Mouse (Mus musculus): ENCODE results near the gene Rreb1. TPM values are rescaled to one million over a fixed set of nuclear protein-coding genes. Genes with fewer than 3 reads are reported as not detected.

Rreb1 gene
- total RNA-seq, 2 experiments from 2014 or later: 36.2 to 48.7 TPM

- TF ChIP-seq CTCF (IDR thresholded peaks at IDR 0.05): no peak
- intact Hi-C loops (cut with DNase I): no loop called here
These were observed 17.8 kb upstream of the Rreb1 start for GRCm38 (mm10) chr13:37760373-37760772.

GRCm38 (mm10) chr13:37760957-37761941, 17.0 kb upstream of the Rreb1 start:
- no peak for TF ChIP-seq CTCF (IDR thresholded peaks at IDR 0.05)
- no peak overlapping the region for H3K4me3 ChIP-seq
- intact Hi-C loops (cut with DNase I): no loop called here

More at GRCm38 (mm10) chr13:37760373-37760772, 17.8 kb upstream of the Rreb1 start:
- Histone ChIP-seq H3K27ac (no peak overlapping the region), H3K4me3 (no peak overlapping the region)
- DNase-seq (ENCODE audit: extremely low spot score in 1 of 2, low spot score in 2 of 2): no peak

DNA sequence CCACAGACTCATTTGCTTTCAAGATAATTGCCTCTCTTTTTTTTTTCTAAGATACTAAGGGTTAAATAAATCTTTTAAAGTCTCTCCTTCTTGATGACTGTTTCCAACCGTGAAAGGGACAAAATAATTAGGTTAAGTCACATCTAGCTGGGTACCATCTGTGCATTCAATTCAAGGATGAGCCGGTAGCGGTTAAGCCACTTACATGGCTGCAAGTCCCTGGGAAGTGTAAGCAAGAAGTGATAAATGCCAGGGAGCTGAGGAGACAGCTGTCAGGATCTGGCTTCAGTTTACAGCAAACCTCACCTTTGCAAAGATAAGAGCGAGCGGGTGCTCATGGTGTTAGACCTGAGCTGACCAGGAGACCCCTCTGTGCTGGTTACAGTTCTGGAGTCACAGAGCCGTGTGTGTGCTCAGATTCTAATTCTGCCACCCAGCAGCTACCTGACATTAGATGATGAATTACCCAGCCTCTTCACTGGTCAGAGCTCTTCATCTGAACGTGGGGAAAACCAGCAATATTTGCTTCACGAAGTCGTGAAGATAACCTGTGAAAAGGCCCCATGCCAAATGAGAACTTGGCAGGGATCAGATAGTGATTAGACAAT, 14.3 kb upstream of the Rreb1 start:
- Histone ChIP-seq H3K4me3 (no peak overlapping the region), H3K27ac (no peak overlapping the region)
- TF ChIP-seq CTCF (IDR thresholded peaks at IDR 0.05): no peak
- DNase-seq (ENCODE audit: extremely low spot score in 1 of 2, low spot score in 2 of 2): no peak
- intact Hi-C loops (cut with DNase I): no loop called here

More at GRCm38 (mm10) chr13:37760957-37761941, 17.0 kb upstream of the Rreb1 start:
- H3K27ac ChIP-seq: no peak overlapping the region
- no peak for DNase-seq (ENCODE audit: extremely low spot score in 1 of 2, low spot score in 2 of 2)

DNA sequence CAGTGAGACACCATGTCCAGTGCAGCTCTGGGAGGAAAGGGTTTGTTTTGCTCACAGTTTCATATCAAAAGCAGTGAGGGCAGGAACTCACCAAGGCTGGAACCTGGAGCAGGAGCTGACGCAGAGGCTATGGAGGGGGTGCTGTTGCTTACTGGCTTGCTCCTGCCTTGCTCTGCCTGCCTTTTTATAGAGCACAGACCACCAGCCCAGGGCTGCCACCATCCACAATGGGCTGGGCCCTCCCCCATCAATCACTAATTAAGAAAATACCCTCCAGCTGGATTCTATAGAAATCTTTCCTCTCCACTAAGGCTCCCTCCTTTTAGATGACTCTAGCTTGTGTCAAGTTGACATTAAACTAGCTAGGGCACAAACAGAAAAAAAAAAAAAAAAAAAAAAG, 8.4 kb upstream of the Rreb1 start:
- intact Hi-C loops (cut with DNase I): no loop called here

GRCm38 (mm10) chr13:37773476-37773875, 4.7 kb upstream of the Rreb1 start:
- H3K27ac ChIP-seq: no peak overlapping the region
- intact Hi-C loops (cut with DNase I): no loop called here
- no peak overlapping the region for H3K4me3 ChIP-seq
- no peak for TF ChIP-seq CTCF (IDR thresholded peaks at IDR 0.05)
- DNase-seq (ENCODE audit: extremely low spot score in 1 of 2, low spot score in 2 of 2): no peak

More for the DNA sequence above, 8.4 kb upstream of the Rreb1 start:
- no peak overlapping the region for H3K27ac ChIP-seq
- no peak for TF ChIP-seq CTCF (IDR thresholded peaks at IDR 0.05)
- no peak overlapping the region for H3K4me3 ChIP-seq
- no peak for DNase-seq (ENCODE audit: extremely low spot score in 1 of 2, low spot score in 2 of 2)

DNA sequence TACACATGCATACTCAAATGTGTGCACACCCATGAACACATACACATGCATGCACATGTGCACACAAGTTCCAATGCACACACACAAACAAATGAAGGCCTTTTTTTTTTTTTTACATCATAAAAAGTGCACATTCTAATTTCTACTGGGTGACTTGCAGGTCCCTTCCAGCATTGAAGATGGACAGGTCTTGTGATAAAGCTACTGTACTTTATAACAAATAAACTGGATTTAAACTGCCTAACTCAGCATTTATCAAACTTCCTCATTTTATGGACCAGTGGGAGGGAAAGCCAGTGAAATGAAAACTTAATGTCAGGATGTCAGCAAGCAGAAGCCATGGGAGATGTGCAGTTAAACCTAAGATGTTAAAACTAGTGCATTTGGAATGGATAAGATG, 1.5 kb upstream of the Rreb1 start:
- no peak for TF ChIP-seq CTCF (IDR thresholded peaks at IDR 0.05)
- intact Hi-C loops (cut with DNase I): no loop called here
- Histone ChIP-seq H3K4me3 (no peak overlapping the region), H3K27ac (no peak overlapping the region)
- no peak for DNase-seq (ENCODE audit: extremely low spot score in 1 of 2, low spot score in 2 of 2)

DNA sequence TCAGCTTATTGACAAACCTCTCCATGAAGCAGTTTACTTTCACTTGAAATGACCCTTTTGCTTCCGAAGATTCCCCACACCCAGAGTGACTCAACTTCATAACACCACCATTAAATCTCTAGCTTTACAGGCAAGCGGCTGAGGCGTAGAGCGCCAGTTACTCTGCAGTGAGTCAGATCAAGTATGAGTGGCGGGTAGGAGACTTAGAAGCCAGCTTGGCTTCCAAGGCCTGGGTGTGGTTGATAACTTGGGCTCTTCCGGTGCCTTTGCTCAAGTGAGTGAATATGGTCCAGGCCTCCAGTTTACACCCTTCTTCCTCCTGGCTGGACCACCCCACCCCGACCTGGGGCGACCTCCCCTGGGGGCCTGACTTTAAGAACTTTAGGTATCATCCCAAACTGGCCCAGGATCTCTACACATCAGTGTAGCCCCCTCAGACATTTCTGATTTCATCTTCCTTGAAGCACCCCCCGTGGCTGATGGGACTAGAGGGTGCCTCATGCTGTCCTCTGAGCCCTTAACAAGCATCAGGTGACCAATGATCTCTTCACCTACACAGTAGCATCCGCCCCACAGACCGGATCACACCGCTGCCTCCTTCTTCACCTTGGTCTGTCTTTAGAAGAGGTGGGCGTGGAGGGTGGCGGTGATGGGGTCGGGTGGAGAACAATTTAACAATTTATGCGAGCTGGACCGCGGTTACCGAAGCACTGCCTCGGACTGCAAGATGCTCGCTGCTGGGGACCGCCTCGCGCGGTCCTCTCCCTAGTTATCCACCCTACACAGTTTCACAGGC, 651 bp upstream of the Rreb1 start:
- intact Hi-C loops (cut with DNase I): no loop called here
- peak overlapping the region; percentile 52 for H3K4me3 ChIP-seq
- peak overlapping the region; percentile 57; the same call in 1 of the 2 replicates for H3K27ac ChIP-seq
- no peak for TF ChIP-seq CTCF (IDR thresholded peaks at IDR 0.05)
- peak in 1 of 2 experiments; percentile 9 for DNase-seq (ENCODE audit: extremely low spot score in 1 of 2, low spot score in 2 of 2)

GRCm38 (mm10) chr13:37778594-37779231, 513 bp downstream of the Rreb1 start:
- peak overlapping the region; percentile 52 for H3K4me3 ChIP-seq
- no peak for TF ChIP-seq CTCF (IDR thresholded peaks at IDR 0.05)
- DNase-seq (ENCODE audit: extremely low spot score in 1 of 2, low spot score in 2 of 2): peak; percentile 34 to 40
- peak overlapping the region; percentile 57 for H3K27ac ChIP-seq
- intact Hi-C loops (cut with DNase I): no loop called here

- peak overlapping the region; percentile 57 for H3K27ac ChIP-seq
- DNase-seq (ENCODE audit: extremely low spot score in 1 of 2, low spot score in 2 of 2): peak in 1 of 2 experiments; percentile 10
- H3K4me3 ChIP-seq: peak overlapping the region; percentile 52
- no peak for TF ChIP-seq CTCF (IDR thresholded peaks at IDR 0.05)
- intact Hi-C loops (cut with DNase I): no loop called here
These were observed 1.1 kb downstream of the Rreb1 start for GRCm38 (mm10) chr13:37779251-37779667.

- no peak for TF ChIP-seq CTCF (IDR thresholded peaks at IDR 0.05)
- H3K27ac ChIP-seq: no peak overlapping the region
- no peak overlapping the region for H3K4me3 ChIP-seq
- DNase-seq (ENCODE audit: extremely low spot score in 1 of 2, low spot score in 2 of 2): no peak
- intact Hi-C loops (cut with DNase I): no loop called here
These were observed 3.4 kb downstream of the Rreb1 start for GRCm38 (mm10) chr13:37781557-37781956.

- intact Hi-C loops (cut with DNase I): no loop called here
These were observed 3.9 kb downstream of the Rreb1 start for GRCm38 (mm10) chr13:37782144-37782543.

More at GRCm38 (mm10) chr13:37782144-37782543, 3.9 kb downstream of the Rreb1 start:
- no peak for TF ChIP-seq CTCF (IDR thresholded peaks at IDR 0.05)
- Histone ChIP-seq H3K4me3 (no peak overlapping the region), H3K27ac (no peak overlapping the region)
- no peak for DNase-seq (ENCODE audit: extremely low spot score in 1 of 2, low spot score in 2 of 2)
